Mouse (Mus musculus): ENCODE measurements around the gene Erbb4. TPM values are rescaled to one million over a fixed set of nuclear protein-coding genes. Genes with fewer than 3 reads are reported as not detected.
A peak's percentile ranks its signal among the peaks of the same experiment; 100 is the strongest.

Erbb4 gene
- total and polyA plus RNA-seq, 2 experiments from 2014 or later: 9.3 to 53.5 TPM

GRCm38 (mm10) chr1:68106543-68106860 lies 1001.4 kb downstream of the Erbb4 start:
- Histone ChIP-seq H3K9me3 (ENCODE audit: low read length) (no peaks in the 10 kb centered on the region), H3K27me3 (ENCODE audit: insufficient read depth, low read length) (no peaks in the 10 kb centered on the region), H3K4me3 (ENCODE audit: low read depth, low read length) (no peak overlapping the region), H3K27ac (ENCODE audit: low read depth, low read length) (no peak overlapping the region), H3K4me1 (ENCODE audit: insufficient read depth) (no peaks in the 10 kb centered on the region), H3K36me3 (ENCODE audit: insufficient read depth) (no peaks in the 10 kb centered on the region), H3K9ac (no peak overlapping the region), H3K4me2 (ENCODE audit: low read depth) (no peak overlapping the region)
- ATAC-seq (no peak), DNase-seq (peak; percentile 39)
- peak; percentile 54 for TF ChIP-seq CTCF (IDR thresholded peaks at IDR 0.05; ENCODE audit: low read depth)
- WGBS: 63% methylated on average over 3 of the region's 3 CpGs

- Histone ChIP-seq H3K36me3 (ENCODE audit: insufficient read depth) (no peaks in the 10 kb centered on the region), H3K4me1 (ENCODE audit: insufficient read depth) (no peaks in the 10 kb centered on the region), H3K4me3 (ENCODE audit: low read depth, low read length) (no peak overlapping the region), H3K27me3 (ENCODE audit: insufficient read depth, low read length) (no peaks in the 10 kb centered on the region), H3K4me2 (ENCODE audit: low read depth) (no peak overlapping the region), H3K9me3 (ENCODE audit: low read length) (no peaks in the 10 kb centered on the region), H3K9ac (no peak overlapping the region), H3K27ac (ENCODE audit: low read depth, low read length) (no peak overlapping the region)
- ATAC-seq: no peak
- DNase-seq: peak; percentile 5
- WGBS: 40% methylated on average over 7 of the region's 7 CpGs
- TF ChIP-seq CTCF (IDR thresholded peaks at IDR 0.05; ENCODE audit: low read depth): no peak
Observed at GRCm38 (mm10) chr1:68105834-68106542, 1001.9 kb downstream of the Erbb4 start.

DNA sequence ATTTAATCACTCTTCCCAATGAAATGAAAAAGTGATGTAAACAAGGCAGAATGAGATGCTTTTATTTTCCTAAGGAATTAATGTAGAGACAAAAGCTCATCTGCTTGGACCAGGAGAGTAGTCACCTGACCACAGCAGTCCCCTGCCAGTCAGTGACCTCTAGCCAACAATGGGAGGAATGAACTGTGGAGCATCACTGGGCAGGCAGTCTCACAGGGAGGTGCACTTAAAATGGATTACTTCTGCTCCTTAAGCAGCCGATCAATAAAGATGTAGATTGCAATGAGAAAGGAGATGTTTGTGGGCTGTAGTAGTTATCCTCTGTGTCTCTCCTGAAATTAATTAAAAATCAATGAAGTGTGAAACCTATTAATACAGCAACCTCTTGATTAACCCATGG lies 1018.2 kb downstream of the Erbb4 start:
- Histone ChIP-seq H3K9me3 (ENCODE audit: low read length) (no peaks in the 10 kb centered on the region), H3K9ac (no peak overlapping the region), H3K4me2 (ENCODE audit: low read depth) (no peak overlapping the region), H3K4me3 (ENCODE audit: low read depth, low read length) (no peak overlapping the region), H3K27ac (ENCODE audit: low read depth, low read length) (no peak overlapping the region), H3K4me1 (ENCODE audit: insufficient read depth) (no peaks in the 10 kb centered on the region), H3K36me3 (ENCODE audit: insufficient read depth) (no peaks in the 10 kb centered on the region), H3K27me3 (ENCODE audit: insufficient read depth, low read length) (no peaks in the 10 kb centered on the region)
- no peak for TF ChIP-seq CTCF (IDR thresholded peaks at IDR 0.05; ENCODE audit: low read depth)
- ATAC-seq (no peak), DNase-seq (no peak)
- 53% methylated on average over 1 of the region's 1 CpGs for WGBS

DNA sequence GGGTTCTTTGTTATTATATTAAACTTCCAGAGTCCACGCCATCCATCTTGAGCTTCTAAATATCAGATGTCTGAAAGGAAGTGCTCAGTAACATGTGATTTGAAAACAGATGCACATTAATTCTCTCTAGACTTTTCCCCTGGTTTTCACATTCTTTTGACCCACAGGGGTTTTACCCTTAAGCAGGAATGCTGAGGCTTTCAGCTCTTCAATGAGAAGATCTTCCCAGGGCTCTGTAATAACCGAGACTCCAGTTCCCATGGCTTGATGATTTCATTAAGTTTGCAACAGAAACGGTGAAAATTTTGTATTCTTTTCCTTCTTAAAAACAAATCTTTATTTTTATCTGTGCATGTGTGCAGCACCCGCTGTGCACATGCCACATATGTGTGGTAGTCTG lies 1051.4 kb downstream of the Erbb4 start:
- Histone ChIP-seq H3K4me1 (ENCODE audit: insufficient read depth) (no peaks in the 10 kb centered on the region), H3K4me2 (ENCODE audit: low read depth) (no peak overlapping the region), H3K4me3 (ENCODE audit: low read depth, low read length) (no peak overlapping the region), H3K27ac (ENCODE audit: low read depth, low read length) (no peak overlapping the region), H3K9ac (no peak overlapping the region), H3K9me3 (ENCODE audit: low read length) (no peaks in the 10 kb centered on the region), H3K27me3 (ENCODE audit: insufficient read depth, low read length) (no peaks in the 10 kb centered on the region), H3K36me3 (ENCODE audit: insufficient read depth) (no peaks in the 10 kb centered on the region)
- TF ChIP-seq CTCF (IDR thresholded peaks at IDR 0.05; ENCODE audit: low read depth): no peak
- DNase-seq (no peak), ATAC-seq (no peak)
- 79% methylated on average over 4 of the region's 4 CpGs for WGBS

- WGBS: 48% methylated on average over 3 of the region's 3 CpGs
- Histone ChIP-seq H3K9ac (no peak overlapping the region), H3K27ac (ENCODE audit: low read depth, low read length) (no peak overlapping the region), H3K27me3 (ENCODE audit: insufficient read depth, low read length) (no peaks in the 10 kb centered on the region), H3K36me3 (ENCODE audit: insufficient read depth) (no peaks in the 10 kb centered on the region), H3K9me3 (ENCODE audit: low read length) (no peaks in the 10 kb centered on the region), H3K4me3 (ENCODE audit: low read depth, low read length) (no peak overlapping the region), H3K4me2 (ENCODE audit: low read depth) (no peak overlapping the region), H3K4me1 (ENCODE audit: insufficient read depth) (no peaks in the 10 kb centered on the region)
- peak; percentile 36; the same call in 1 of the 2 replicates for ATAC-seq
- DNase-seq: peak; percentile 33
- no peak for TF ChIP-seq CTCF (IDR thresholded peaks at IDR 0.05; ENCODE audit: low read depth)
Observed at GRCm38 (mm10) chr1:68054715-68055114, 1053.1 kb downstream of the Erbb4 start.

DNA sequence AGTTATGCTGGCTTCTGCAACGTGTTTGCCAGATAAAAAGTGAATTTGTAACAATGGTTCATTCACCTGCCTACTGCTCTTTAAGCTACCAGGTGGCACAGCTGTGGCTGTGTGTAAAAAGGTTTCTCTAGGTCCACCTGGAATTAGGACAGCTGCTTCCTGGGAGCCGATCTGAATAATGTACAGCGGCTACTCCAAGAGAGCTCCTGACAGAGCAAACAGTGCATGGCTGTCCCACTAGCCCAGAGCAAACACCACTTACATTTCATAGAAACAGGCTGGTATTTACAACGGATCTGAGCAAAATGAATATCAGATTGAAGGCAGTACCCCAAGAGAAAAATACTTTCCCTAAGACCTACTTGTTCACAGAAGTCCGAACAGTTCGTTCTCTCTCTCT lies 1058.0 kb downstream of the Erbb4 start:
- no peak for ATAC-seq
- H3K27ac ChIP-seq (ENCODE audit: low read depth, low read length): no peak overlapping the region
- no peak overlapping the region for H3K9ac ChIP-seq
- no peak for DNase-seq
- H3K4me2 ChIP-seq (ENCODE audit: low read depth): no peak overlapping the region
- no peaks in the 10 kb centered on the region for H3K27me3 ChIP-seq (ENCODE audit: insufficient read depth, low read length)
- no peak for TF ChIP-seq CTCF (IDR thresholded peaks at IDR 0.05; ENCODE audit: low read depth)
- no peaks in the 10 kb centered on the region for H3K9me3 ChIP-seq (ENCODE audit: low read length)
- peaks cover 4% of the 10 kb centered on the region; the same call in 1 of the 2 replicates for H3K4me1 ChIP-seq (ENCODE audit: insufficient read depth)
- 65% methylated on average over 6 of the region's 6 CpGs for WGBS
- H3K4me3 ChIP-seq (ENCODE audit: low read depth, low read length): no peak overlapping the region
- H3K36me3 ChIP-seq (ENCODE audit: insufficient read depth): no peaks in the 10 kb centered on the region

GRCm38 (mm10) chr1:68047139-68047538 lies 1060.7 kb downstream of the Erbb4 start:
- 5% methylated on average over 5 of the region's 5 CpGs for WGBS
- Histone ChIP-seq H3K4me1 (ENCODE audit: insufficient read depth) (peaks cover 4% of the 10 kb centered on the region; the same call in 1 of the 2 replicates), H3K4me2 (ENCODE audit: low read depth) (peak overlapping the region; percentile 41), H3K4me3 (ENCODE audit: low read depth, low read length) (0 out of 2 replicates have a peak overlapping the region, but pooled peaks have one; percentile 27), H3K27ac (ENCODE audit: low read depth, low read length) (peak overlapping the region; percentile 35), H3K9ac (0 out of 2 replicates have a peak overlapping the region, but pooled peaks have one; percentile 28), H3K36me3 (ENCODE audit: insufficient read depth) (no peaks in the 10 kb centered on the region), H3K27me3 (ENCODE audit: insufficient read depth, low read length) (no peaks in the 10 kb centered on the region), H3K9me3 (ENCODE audit: low read length) (no peaks in the 10 kb centered on the region)
- DNase-seq (peak; percentile 20), ATAC-seq (peak; percentile 59)
- TF ChIP-seq CTCF (IDR thresholded peaks at IDR 0.05; ENCODE audit: low read depth): no peak
